Mouse (Mus musculus): ENCODE measurements around the gene Rprd1b. TPM values are rescaled to one million over a fixed set of nuclear protein-coding genes. Genes with fewer than 3 reads are reported as not detected.

The Rprd1b gene
- polyA plus RNA-seq, 1 experiment: 17.0 TPM

- no peak for DNase-seq
- peaks cover 38% of the 10 kb centered on the region for H3K4me1 ChIP-seq (ENCODE audit: control insufficient read depth, insufficient read depth, low read length)
- TF ChIP-seq CTCF (IDR thresholded peaks at IDR 0.05; ENCODE audit: insufficient read depth, low read length) (no peak), POLR2A (IDR thresholded peaks at IDR 0.05; ENCODE audit: borderline replicate concordance, extremely low read depth, low read depth, low read length) (no peak)
- WGBS: 52% methylated on average over 8 of the region's 8 CpGs
- H3K4me3 ChIP-seq (replicated peaks; ENCODE audit: extremely low read depth, low read depth, low read length): peak overlapping the region; percentile 46
Observed at GRCm38 (mm10) chr2:158144263-158144662, 116.0 kb downstream of the Rprd1b start.

DNA sequence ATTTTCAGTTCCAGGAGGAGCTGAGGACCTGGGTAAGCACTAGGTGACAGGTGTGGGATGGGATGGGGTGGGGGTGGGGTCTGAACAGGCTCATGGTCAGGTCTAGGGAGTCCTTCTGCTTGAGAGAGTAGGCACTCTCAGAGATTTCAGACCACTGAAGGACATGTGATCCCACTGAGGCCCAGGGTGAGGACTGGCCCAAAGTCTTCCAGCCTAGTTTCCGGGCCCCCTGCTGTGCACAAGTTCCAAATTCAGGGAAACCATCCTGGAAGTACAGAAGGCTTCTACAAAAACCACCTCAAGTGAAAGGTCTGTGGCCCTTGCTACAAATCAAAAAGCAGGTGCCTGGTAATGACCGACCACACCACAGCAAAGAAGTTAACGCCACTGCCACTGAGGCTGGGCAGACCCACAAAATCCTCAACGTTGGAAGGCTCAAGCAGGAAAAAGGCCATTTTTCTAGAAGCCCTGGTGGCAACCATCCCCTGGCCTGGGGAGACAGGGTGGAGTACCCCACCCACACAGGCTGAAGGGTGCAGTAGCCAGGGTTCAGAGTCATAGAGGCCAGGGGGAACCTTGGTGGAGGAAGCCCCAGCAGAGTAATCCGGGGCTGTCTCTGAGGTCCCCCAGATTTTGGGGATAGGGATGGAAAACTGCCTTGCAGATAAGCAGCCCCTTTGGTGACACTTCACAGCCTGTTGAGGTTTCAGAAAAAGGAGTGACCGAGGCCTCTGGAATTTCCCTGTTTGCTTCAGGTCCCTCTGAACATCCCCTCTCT lies 116.6 kb downstream of the Rprd1b start:
- 50% methylated on average over 6 of the region's 6 CpGs for WGBS
- peaks cover 34% of the 10 kb centered on the region for H3K4me1 ChIP-seq (ENCODE audit: control insufficient read depth, insufficient read depth, low read length)
- no peak for DNase-seq
- peak overlapping the region; percentile 75 for H3K4me3 ChIP-seq (replicated peaks; ENCODE audit: extremely low read depth, low read depth, low read length)
- TF ChIP-seq CTCF (IDR thresholded peaks at IDR 0.05; ENCODE audit: insufficient read depth, low read length): no peak

- TF ChIP-seq CTCF (IDR thresholded peaks at IDR 0.05; ENCODE audit: insufficient read depth, low read length): no peak
- TF ChIP-seq POLR2A (IDR thresholded peaks at IDR 0.05; ENCODE audit: borderline replicate concordance, extremely low read depth, low read depth, low read length): no peak
- 33% methylated on average over 5 of the region's 5 CpGs for WGBS
- Histone ChIP-seq H3K4me1 (ENCODE audit: control insufficient read depth, insufficient read depth, low read length) (peaks cover 28% of the 10 kb centered on the region), H3K4me3 (replicated peaks; ENCODE audit: extremely low read depth, low read depth, low read length) (peak overlapping the region; percentile 75)
- DNase-seq: peak; percentile 44
Observed at GRCm38 (mm10) chr2:158145528-158146065, 117.3 kb downstream of the Rprd1b start.

DNA sequence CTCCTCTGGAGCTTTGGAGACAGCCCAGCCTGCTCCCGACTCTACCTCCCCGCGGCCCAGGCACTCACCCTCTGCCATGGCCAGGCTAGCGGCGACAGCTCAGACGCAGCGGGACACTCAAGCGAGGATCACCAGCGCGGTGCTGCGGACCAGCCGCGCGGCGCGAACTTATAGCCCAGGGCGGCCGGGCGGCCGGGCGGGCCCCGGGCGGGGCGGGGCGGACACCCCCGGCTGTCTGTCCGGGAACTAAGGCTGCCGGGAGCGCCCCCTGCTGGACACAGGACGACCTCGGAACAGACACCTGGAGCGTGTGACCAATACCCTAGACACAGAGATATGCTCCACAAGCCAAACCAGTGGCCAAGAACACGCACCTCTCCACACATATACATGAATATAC lies 117.9 kb downstream of the Rprd1b start, which contains the start of gene Tgm2:
TSS of gene Tgm2 (minus strand) at position 214 of the 400 bp plus-strand sequence.
- TF ChIP-seq POLR2A (IDR thresholded peaks at IDR 0.05; ENCODE audit: borderline replicate concordance, extremely low read depth, low read depth, low read length) (peak; percentile 91), CTCF (IDR thresholded peaks at IDR 0.05; ENCODE audit: insufficient read depth, low read length) (peak; percentile 64)
- WGBS: under 1% methylated on average over 31 of the region's 33 CpGs
- peak; percentile 97 for DNase-seq
- Histone ChIP-seq H3K4me3 (replicated peaks; ENCODE audit: extremely low read depth, low read depth, low read length) (peak within 1 kb of the TSS; percentile 75), H3K4me1 (ENCODE audit: control insufficient read depth, insufficient read depth, low read length) (peaks cover 22% of the 10 kb centered on the region)

- Histone ChIP-seq H3K4me1 (ENCODE audit: control insufficient read depth, insufficient read depth, low read length) (peaks cover 15% of the 10 kb centered on the region), H3K4me3 (replicated peaks; ENCODE audit: extremely low read depth, low read depth, low read length) (no peak overlapping the region)
- TF ChIP-seq CTCF (IDR thresholded peaks at IDR 0.05; ENCODE audit: insufficient read depth, low read length): no peak
- TF ChIP-seq POLR2A (IDR thresholded peaks at IDR 0.05; ENCODE audit: borderline replicate concordance, extremely low read depth, low read depth, low read length): no peak
- DNase-seq: no peak
- 93% methylated on average over 8 of the region's 8 CpGs for WGBS
Observed at GRCm38 (mm10) chr2:158146971-158147370, 118.7 kb downstream of the Rprd1b start.

- DNase-seq: no peak
- 97% methylated on average over 3 of the region's 3 CpGs for WGBS
- no peaks in the 10 kb centered on the region for H3K4me1 ChIP-seq (ENCODE audit: control insufficient read depth, insufficient read depth, low read length)
- TF ChIP-seq POLR2A (IDR thresholded peaks at IDR 0.05; ENCODE audit: borderline replicate concordance, extremely low read depth, low read depth, low read length) (no peak), CTCF (IDR thresholded peaks at IDR 0.05; ENCODE audit: insufficient read depth, low read length) (no peak)
- H3K4me3 ChIP-seq (replicated peaks; ENCODE audit: extremely low read depth, low read depth, low read length): no peak overlapping the region
Observed at GRCm38 (mm10) chr2:158151077-158151476, 122.8 kb downstream of the Rprd1b start.

DNA sequence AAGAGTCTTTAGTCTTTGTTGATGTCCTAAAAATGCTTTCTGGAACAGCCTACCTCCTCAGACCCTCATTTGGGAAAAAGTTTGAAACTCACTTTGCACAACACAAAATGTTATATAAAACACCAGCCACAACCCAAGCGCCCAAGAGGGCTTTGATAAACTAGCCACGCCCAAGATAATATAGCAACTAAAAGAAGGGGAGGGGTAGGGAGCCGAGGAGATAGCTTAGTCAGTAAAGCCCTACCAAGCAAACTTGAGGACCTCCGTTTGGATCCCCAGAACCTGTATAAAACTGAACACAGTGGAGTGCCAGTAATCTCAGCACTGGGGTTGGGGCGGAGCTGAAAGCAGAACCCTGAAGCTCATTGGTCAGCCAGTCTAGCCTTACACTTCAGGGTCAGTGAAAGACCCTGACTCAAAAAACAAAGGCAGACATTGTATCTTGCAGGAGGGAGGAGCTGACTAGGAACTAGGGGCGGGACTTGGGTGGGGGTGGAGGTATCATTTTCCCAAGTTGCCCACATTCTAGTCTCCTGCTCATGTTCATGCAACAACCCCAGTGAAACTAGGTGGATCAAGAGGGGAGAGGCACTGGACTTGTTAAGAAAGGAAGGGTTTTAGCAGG lies 124.5 kb downstream of the Rprd1b start:
- TF ChIP-seq POLR2A (IDR thresholded peaks at IDR 0.05; ENCODE audit: borderline replicate concordance, extremely low read depth, low read depth, low read length) (no peak), CTCF (IDR thresholded peaks at IDR 0.05; ENCODE audit: insufficient read depth, low read length) (no peak)
- no peaks in the 10 kb centered on the region for H3K4me1 ChIP-seq (ENCODE audit: control insufficient read depth, insufficient read depth, low read length)
- WGBS: 54% methylated on average over 6 of the region's 6 CpGs
- no peak overlapping the region for H3K4me3 ChIP-seq (replicated peaks; ENCODE audit: extremely low read depth, low read depth, low read length)
- no peak for DNase-seq

GRCm38 (mm10) chr2:158153728-158154343 lies 125.5 kb downstream of the Rprd1b start:
- TF ChIP-seq POLR2A (IDR thresholded peaks at IDR 0.05; ENCODE audit: borderline replicate concordance, extremely low read depth, low read depth, low read length) (no peak), CTCF (IDR thresholded peaks at IDR 0.05; ENCODE audit: insufficient read depth, low read length) (no peak)
- H3K4me3 ChIP-seq (replicated peaks; ENCODE audit: extremely low read depth, low read depth, low read length): peak overlapping the region; percentile 36
- DNase-seq: no peak
- H3K4me1 ChIP-seq (ENCODE audit: control insufficient read depth, insufficient read depth, low read length): no peaks in the 10 kb centered on the region
- 2% methylated on average over 22 of the region's 22 CpGs for WGBS

DNA sequence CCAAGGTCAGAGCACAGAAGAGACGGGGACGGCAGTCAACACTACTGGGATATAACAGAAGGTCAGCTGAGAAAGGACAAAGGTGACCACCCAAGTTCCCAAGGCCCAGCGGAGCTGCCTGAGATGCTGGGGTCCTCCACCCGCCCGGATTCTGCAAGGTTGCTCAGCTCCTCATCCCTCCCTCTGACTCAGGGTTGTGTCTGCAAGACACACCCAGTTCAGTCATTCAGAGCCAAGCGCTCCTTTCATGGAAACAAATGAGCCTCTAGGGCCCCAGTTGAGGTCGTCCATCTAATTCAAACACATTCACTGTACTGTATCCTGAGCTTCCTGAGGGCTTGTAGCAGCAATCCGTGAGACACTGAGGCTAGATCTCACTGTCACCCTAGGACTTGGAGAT lies 126.3 kb downstream of the Rprd1b start:
- Histone ChIP-seq H3K4me3 (replicated peaks; ENCODE audit: extremely low read depth, low read depth, low read length) (no peak overlapping the region), H3K4me1 (ENCODE audit: control insufficient read depth, insufficient read depth, low read length) (peaks cover under 1% of the 10 kb centered on the region; the same call in 1 of the 2 replicates)
- WGBS: 64% methylated on average over 8 of the region's 8 CpGs
- TF ChIP-seq POLR2A (IDR thresholded peaks at IDR 0.05; ENCODE audit: borderline replicate concordance, extremely low read depth, low read depth, low read length) (no peak), CTCF (IDR thresholded peaks at IDR 0.05; ENCODE audit: insufficient read depth, low read length) (no peak)
- DNase-seq: no peak

Data from lung, adult 2 months (tissue).